ENCODE assay signal across 8 mouse cellular contexts in the genomic region with DNA sequence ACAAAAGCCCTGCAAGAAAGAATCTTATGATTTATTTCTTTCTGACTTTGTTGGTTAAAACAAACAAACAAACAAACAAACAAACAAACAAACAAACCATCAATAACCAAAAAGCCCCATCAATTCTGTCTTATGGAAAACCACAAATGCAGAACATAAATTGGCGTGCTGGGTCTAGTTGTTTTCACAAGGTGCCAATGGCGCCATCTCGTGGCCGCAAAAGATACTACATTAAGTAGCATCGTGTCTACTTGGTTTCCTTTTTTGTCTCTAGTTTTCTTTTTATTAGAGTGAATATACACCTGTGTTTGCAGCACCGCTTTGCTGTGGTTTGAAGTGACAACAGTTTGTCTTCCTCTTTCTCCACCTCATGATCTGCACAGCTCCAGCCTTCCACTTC. TPM values are rescaled to one million over a fixed set of nuclear protein-coding genes. Genes with fewer than 3 reads are reported as not detected.
DNase-seq lines count a peak whose midpoint lies in the region; ATAC-seq lines count a peak whose summit lies in the region.

No protein-coding gene starts in this region.

- no peak overlapping the region for H3K9ac ChIP-seq in kidney, embryonic 16.5 days (replicated peaks; ENCODE audit: low read length)
- no peak overlapping the region for H3K9ac ChIP-seq in embryonic facial prominence, embryonic 11.5 days (replicated peaks; ENCODE audit: low read length)

- 0 out of 2 replicates have a peak, but pooled peaks cover 4% of the 10 kb centered on the region for H3K4me1 ChIP-seq in kidney, embryonic 16.5 days (ENCODE audit: insufficient read depth, low read length)
- no peaks in the 10 kb centered on the region for H3K4me1 ChIP-seq in embryonic facial prominence, embryonic 11.5 days (ENCODE audit: control insufficient read depth, insufficient read depth, low read length)

- no peak overlapping the region for H3K27ac ChIP-seq in kidney, embryonic 16.5 days (ENCODE audit: low read length)
- H3K27ac ChIP-seq in embryonic facial prominence, embryonic 11.5 days (replicated peaks; ENCODE audit: low read depth, low read length), result no peak overlapping the region

- no peak overlapping the region for H3K4me2 ChIP-seq in kidney, embryonic 16.5 days (replicated peaks; ENCODE audit: low read depth, low read length)
- H3K4me2 ChIP-seq in embryonic facial prominence, embryonic 11.5 days (ENCODE audit: low read depth, low read length), result no peak overlapping the region

- H3K36me3 ChIP-seq in kidney, embryonic 16.5 days (ENCODE audit: insufficient read depth, low read length), result no peaks in the 10 kb centered on the region
- H3K36me3 ChIP-seq in embryonic facial prominence, embryonic 11.5 days (replicated peaks; ENCODE audit: control insufficient read depth, insufficient read depth, low read depth, low read length), result no peaks in the 10 kb centered on the region

- H3K27me3 ChIP-seq in kidney, embryonic 16.5 days (ENCODE audit: insufficient read depth, low read length), result peaks cover 15% of the 10 kb centered on the region
- H3K27me3 ChIP-seq in embryonic facial prominence, embryonic 11.5 days (ENCODE audit: control insufficient read depth, insufficient read depth, low read length), result peaks cover 6% of the 10 kb centered on the region

- intact Hi-C loops in left cerebral cortex, postnatal 10 days (cut with DNase I), result loop anchor here (2.0 to 10.0 kb wide), 2 partner anchors 80 to 786 kb away; no protein-coding TSS in a partner anchor

- ATAC-seq in kidney, embryonic 16.5 days (ENCODE audit: low FRiP score, low TSS enrichment), result no peak
- ATAC-seq in embryonic facial prominence, embryonic 11.5 days (replicated peaks; ENCODE audit: insufficient number of reproducible peaks, low FRiP score, low TSS enrichment, low read depth), result no peak

- peak; percentile 83 for DNase-seq in kidney, adult 18-20 months
- peak; percentile 75 to 78 for DNase-seq in adrenal gland, postnatal 36 days
- DNase-seq in embryonic facial prominence, embryonic 11.5 days (ENCODE audit: low spot score), result peak; percentile 80
- peak; percentile 84 for DNase-seq in heart, postnatal 4 days
- DNase-seq in left cerebral cortex, postnatal 10 days (ENCODE audit: extremely low spot score in 1 of 2, low spot score in 2 of 2), result peak; percentile 74 to 75
- DNase-seq in ovary, postnatal 14 days (ENCODE audit: low spot score), result peak; percentile 60
- DNase-seq in thymus, postnatal 10 days (ENCODE audit: low spot score in 2 of 2), result peak; percentile 12 to 61

- no peak overlapping the region for H3K4me3 ChIP-seq in kidney, embryonic 16.5 days (ENCODE audit: low read length)
- H3K4me3 ChIP-seq in embryonic facial prominence, embryonic 11.5 days (ENCODE audit: low read depth, low read length), result no peak overlapping the region

- no peaks in the 10 kb centered on the region for H3K9me3 ChIP-seq in kidney, embryonic 16.5 days (ENCODE audit: low read length)
- no peaks in the 10 kb centered on the region for H3K9me3 ChIP-seq in embryonic facial prominence, embryonic 11.5 days (replicated peaks; ENCODE audit: control insufficient read depth, low read length)

- WGBS in kidney, embryonic 16.5 days, result 6% methylated on average over 6 of the region's 6 CpGs
- 5% methylated on average over 6 of the region's 6 CpGs for WGBS in embryonic facial prominence, embryonic 11.5 days

RNA-seq across cellular contexts. Expression of a gene that starts 6.2 kb away (rescaled TPM):
- 2.2 and 2.6 TPM in 2 replicates for polyA plus RNA-seq in kidney, embryonic 16.5 days (2015; fragmentation: Nextera tagmentation; extraction: Ambion mirVana)
- total RNA-seq in adrenal gland, postnatal 36 days (2021), result 1 to 10 TPM in 1 of 2 experiments, under 1 TPM in 1; 0.36 to 1.1 TPM
- 0.14 and 0.25 TPM in 2 replicates for polyA plus RNA-seq in embryonic facial prominence, embryonic 11.5 days (2014; fragmentation: Nextera tagmentation; extraction: Ambion mirVana)
- 10 to 100 TPM; 41.6 to 43.6 TPM for total RNA-seq in heart, postnatal 4 days (2021)
- 1 to 10 TPM; 1.6 to 1.7 TPM for total RNA-seq in left cerebral cortex, postnatal 10 days (2021)

RNA-seq across cellular contexts. Expression of a gene that starts 22.0 kb away (rescaled TPM):
- polyA plus RNA-seq in kidney, embryonic 16.5 days (2015; fragmentation: Nextera tagmentation; extraction: Ambion mirVana), result 18.8 and 19.2 TPM in 2 replicates
- not detected for total RNA-seq in adrenal gland, postnatal 36 days (2021)
- not detected in 2 replicates for polyA plus RNA-seq in embryonic facial prominence, embryonic 11.5 days (2014; fragmentation: Nextera tagmentation; extraction: Ambion mirVana)
- not detected for total RNA-seq in heart, postnatal 4 days (2021)
- not detected for total RNA-seq in left cerebral cortex, postnatal 10 days (2021)

Comparison
In these comparisons a context has a peak if more than half of its experiments do, and no peak if none do; other contexts are left out.
1. RNA of a gene that starts 6.2 kb away (total RNA-seq): 41.6 to 43.6 TPM in heart, postnatal 4 days; 1.6 to 1.7 TPM in left cerebral cortex, postnatal 10 days and 0.36 to 1.1 TPM in adrenal gland, postnatal 36 days; every median in the first group is over 10 times any median in the second.
2. Peak in every context shown above with its lines, with median percentiles within 50 percentile points of each other: DNase-seq.